Mouse (Mus musculus) c-Kit-positive CD71-positive TER-119-negative erythroid progenitor cells, embryonic 14.5 days (primary cell): Measurements from ENCODE around the gene Cers4.

Source experiments
- DNase-seq: peaks from one replicate; pipeline ENCODE4 v3.0.0-alpha.2; 2013; ENCODE audit warnings: low read depth

The Cers4 gene

GRCm38 (mm10) chr8:4492851-4493685 is at the start of gene Cers4:
Gene Cers4, plus strand, starts transcription at chr8:4493026.
- DNase-seq: peak; percentile 48

DNA sequence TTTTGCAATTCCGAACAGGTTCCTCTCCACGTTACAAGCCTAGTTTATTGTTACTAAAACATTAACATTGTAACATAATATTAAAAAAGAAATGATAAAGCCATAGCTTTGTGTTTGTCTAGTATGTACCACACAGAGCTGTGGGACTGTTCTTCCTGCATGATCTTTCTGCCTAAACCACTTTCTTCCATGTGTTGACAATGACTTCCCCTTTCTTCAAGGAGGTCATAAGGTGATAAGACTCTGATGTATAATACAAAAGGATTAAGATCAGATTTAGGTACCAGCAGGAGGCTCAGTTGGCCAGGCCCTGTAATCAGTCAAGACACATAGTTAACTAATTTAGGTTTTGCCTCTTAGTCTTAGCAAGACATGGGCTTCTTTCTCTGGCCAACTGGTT is 34.7 kb upstream of the Cers4 start:
- DNase-seq: no peak

DNA sequence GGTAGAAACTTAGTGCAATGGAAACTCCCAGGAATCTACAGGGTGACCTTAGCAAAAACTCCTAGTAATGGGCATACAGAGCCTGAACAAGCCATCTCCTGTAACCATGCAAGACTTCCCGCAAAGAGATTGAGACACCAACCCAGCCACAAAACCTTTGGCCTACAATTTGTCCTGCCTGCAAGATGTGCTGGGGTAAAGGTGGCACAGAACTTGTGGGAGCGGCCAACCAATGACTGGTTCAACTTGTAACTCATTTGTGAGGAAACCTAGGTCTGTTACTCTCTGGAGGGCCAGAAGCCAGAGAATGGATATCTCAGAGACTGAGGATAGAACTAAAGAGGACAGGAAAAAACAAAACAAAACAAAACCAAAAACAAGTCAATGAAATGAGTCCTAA is 29.8 kb upstream of the Cers4 start:
- DNase-seq: no peak

DNA sequence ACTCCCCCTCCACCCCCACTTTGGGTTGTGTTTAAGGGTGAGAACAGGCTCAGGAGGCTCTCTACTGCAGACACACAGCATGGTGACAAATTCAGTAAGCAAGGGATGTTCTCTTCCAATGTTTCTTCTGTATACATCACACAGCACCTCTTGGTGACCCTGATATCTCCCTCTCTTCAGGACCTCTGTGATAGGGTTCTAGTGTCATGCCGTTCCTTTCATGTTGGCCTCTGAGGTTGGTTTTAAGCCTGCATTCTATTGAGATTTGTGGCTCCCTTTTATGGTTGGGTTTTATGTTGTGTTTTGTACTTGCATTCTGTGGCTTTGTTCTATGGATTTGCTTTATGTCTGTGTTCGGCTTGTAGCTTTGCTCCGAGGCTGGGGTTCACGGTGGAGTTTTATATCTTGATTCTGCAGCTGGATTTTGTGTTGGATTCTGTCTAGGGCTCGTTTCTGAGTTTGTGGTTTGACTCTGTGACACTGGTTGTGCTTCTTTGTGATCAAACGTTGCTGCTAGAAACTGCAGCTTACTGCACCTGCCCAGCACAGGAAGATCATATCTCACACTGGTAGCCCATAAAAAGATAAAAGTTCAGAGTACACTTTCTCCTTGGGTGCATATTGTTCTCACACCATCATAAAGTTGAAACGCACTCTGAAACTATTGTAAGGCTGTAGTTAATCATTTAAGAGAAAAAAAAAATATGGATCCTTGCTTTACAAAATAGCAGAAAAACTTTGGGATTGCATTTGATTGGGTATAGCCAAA is 18.2 kb upstream of the Cers4 start:
- no peak for DNase-seq

DNA sequence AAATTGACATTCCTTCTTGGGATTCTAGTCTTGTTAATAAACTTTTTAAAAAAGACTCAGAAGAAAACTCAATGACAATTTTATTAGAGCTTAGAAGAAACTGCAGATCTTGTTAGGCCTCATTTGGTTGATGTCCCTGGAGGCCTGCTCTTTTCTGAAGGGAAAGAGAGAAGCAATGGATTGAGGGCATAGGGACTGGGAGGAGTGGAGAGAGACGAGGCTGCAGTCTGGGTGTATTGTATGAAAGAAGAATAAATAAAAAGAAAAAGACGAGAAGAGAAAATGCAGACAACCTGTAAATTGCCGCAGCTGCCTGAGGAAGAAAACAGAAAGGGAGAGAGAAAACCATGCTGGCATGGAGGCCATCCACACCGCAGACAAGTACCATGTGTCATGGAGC is 11.7 kb upstream of the Cers4 start:
- DNase-seq: no peak

DNA sequence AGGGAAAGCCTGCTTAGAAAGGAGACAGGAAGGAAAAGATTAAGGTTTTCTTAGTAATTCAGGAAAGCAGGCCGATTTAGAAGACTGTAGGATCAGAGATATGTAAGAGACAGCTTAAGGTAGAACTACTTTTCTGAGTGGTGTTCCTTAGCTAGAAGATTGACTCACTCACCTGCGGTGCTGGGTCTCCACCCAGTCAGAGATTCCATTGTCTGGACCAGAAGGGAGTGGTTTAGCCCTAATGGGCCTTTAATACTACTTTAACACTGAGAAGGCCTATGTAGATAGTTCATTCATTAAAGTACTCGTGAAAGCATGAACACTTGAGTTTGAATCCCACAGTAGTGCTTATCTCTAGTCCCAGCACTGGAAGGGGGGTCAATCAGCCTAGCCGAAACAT is 11.2 kb upstream of the Cers4 start:
- DNase-seq: no peak

DNA sequence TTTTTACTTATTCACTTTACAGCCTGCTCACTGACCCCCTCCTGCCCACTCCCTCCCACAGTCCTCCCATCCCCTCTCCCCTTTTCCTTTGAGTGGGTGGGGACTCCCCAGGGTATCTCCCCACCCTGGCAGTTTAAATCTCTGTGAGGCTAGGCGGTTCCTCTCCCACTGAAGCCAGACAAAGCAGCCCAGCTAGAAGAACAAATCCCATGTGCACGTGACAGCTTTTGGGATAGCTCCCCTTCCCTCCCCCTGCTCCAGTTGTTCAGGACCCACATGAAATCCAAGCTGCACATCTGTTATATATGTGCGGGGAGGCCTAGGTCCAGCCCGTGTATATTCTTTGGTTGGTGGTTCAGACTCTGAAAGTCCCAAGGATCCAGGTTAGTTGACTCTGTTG is 10.3 kb upstream of the Cers4 start:
- DNase-seq: no peak

GRCm38 (mm10) chr8:4483330-4483729 is 9.5 kb upstream of the Cers4 start:
- DNase-seq: no peak

DNA sequence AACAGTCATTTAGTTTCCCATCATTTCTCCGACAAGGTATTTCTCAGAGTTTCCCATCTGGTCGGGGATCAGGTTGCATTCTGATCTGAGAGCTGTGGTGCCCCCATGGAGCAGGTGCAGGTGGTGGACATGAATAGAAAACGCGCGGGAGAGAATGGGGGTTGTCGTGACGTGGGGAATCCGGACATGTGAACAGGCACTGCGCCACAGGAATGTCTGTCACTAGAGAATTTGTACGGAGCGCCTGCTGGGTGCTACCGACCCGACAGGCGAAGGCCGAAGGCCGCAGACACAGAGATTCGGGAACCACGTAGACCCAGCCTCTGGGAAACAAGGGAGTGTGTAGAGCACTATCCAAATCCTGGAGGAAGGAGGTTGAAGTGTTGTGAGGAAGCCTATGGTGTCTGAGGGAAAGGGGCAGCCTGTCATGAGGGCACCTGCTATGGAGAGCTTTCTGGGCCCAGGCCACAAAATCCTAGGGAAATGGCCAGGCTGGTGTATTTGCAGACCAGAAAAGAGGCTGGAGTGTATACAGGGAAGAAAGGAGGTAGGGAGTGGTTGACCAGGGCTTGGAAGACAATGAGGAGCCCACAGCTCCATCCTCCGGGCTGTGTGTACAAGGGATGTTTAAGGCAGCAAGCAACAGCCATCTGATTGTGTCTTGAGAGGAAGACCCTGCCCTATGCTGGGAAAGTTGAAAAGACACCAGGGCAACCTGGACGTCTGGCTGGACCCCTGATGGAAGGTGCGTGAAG is 1.0 kb downstream of the Cers4 start:
- no peak for DNase-seq

GRCm38 (mm10) chr8:4495976-4496375 is 3.1 kb downstream of the Cers4 start:
- DNase-seq: no peak

DNA sequence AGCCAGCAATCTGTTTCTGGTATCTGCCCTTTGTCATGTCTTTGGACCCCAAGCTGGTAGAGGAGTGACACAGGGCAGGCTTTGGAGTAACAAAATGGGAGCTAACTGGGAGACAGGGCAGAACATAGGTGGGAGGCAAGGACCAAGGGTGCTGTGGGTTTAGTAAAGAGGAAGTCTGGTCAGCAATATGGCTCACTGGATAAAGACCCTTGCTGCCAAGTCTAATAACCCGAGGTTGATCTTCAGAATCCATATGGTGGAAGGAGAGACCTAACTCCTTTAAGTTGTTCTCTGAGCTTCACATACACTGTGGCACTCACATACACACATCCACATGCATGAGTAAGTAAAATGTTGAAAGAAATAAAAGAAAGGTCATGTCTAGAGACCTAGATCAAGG is 4.8 kb downstream of the Cers4 start:
- DNase-seq: no peak

- DNase-seq: no peak
Observed at GRCm38 (mm10) chr8:4505364-4505763, 12.5 kb downstream of the Cers4 start.

DNA sequence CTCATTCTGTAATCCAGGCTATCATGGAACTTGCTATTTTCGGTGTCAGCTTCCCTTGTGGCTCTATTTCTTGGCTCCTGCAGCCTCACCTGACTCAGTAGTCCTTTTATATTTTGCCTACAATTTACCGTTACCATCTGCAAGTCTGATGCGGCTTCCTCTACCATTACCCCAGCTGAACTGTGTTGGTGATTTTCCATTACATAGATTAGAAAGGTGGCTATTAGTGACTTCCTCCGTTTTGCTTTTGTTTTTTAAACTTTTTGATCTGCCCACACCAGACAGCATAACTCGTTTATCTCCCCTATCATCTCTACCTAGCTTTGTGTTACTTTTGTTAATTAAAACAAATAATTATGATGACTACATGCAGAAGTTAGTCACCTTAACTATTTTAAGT is 14.7 kb downstream of the Cers4 start:
- DNase-seq: no peak

- DNase-seq: no peak
Observed at GRCm38 (mm10) chr8:4510824-4511223, 18.0 kb downstream of the Cers4 start.

- DNase-seq: no peak
Observed at GRCm38 (mm10) chr8:4511429-4512115, 18.7 kb downstream of the Cers4 start.

- no peak for DNase-seq
Observed at GRCm38 (mm10) chr8:4512116-4512495, 19.3 kb downstream of the Cers4 start.

GRCm38 (mm10) chr8:4516162-4516561 is 23.3 kb downstream of the Cers4 start:
- peak; percentile 14 for DNase-seq

DNA sequence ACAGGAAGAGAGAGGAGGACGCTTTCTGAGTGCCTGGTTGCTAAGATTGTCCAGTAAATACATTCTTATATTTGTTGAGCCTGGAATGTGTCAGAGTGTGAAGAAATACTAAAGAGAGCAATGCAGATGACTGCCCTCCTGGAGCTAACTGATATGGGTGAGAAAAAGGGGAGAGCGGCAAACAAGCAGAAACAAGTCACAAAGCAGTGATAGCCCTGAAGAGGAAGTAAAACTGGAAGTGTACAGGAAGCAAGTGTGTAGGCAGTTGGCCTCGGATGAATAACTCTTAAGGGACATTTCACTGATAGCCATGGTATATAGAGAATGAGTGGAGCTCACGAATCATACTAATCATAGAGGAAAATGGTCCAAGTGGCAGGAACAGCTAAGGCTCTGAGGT is 28.6 kb downstream of the Cers4 start:
- DNase-seq: no peak

GRCm38 (mm10) chr8:4523525-4523924 is 30.7 kb downstream of the Cers4 start:
- DNase-seq: no peak
